Mouse (Mus musculus) hindbrain, embryonic 15.5 days (tissue): ENCODE results near the gene Paxbp1. TPM values are rescaled to one million over a fixed set of nuclear protein-coding genes. Genes with fewer than 3 reads are reported as not detected.

Source experiments
- ATAC-seq: fragments of 200-750 bp; cut with Nextera tagmentation; 2 replicates; pipeline ENCODE4 v1.8.0; 2017; ENCODE audit warnings: low read depth, moderate number of reproducible peaks, moderate TSS enrichment; ENCODE audit not compliant: low FRiP score
- H3K27ac ChIP-seq: fragments of 300-500 bp; sonication (generic); replicated peaks from 2 replicates; pipeline ENCODE4 v1.5.1; 2015; ENCODE audit warnings: mild to moderate bottlenecking, inconsistent platforms
- H3K27me3 ChIP-seq: fragments of 300-500 bp; sonication (generic); 2 replicates; pipeline ENCODE4 v1.6.1; 2015; ENCODE audit warnings: control low read depth, inconsistent platforms
- H3K36me3 ChIP-seq: fragments of 300-500 bp; sonication (generic); 2 replicates; pipeline ENCODE4 v1.6.1; 2015; ENCODE audit warnings: control low read depth, inconsistent platforms
- H3K4me1 ChIP-seq: fragments of 300-500 bp; sonication (generic); replicated peaks from 2 replicates; pipeline ENCODE4 v1.6.1; 2015; ENCODE audit warnings: control low read depth, inconsistent platforms
- H3K4me2 ChIP-seq: fragments of 300-500 bp; sonication (generic); 2 replicates; pipeline ENCODE4 v1.6.1; 2015; ENCODE audit warnings: moderate library complexity, mild to moderate bottlenecking, inconsistent platforms
- H3K4me3 ChIP-seq: fragments of 300-500 bp; sonication (generic); 2 replicates; pipeline ENCODE4 v1.5.1; 2015; ENCODE audit warnings: mild to moderate bottlenecking, inconsistent platforms
- H3K9ac ChIP-seq: fragments of 300-500 bp; sonication (generic); 2 replicates; pipeline ENCODE4 v1.6.1; 2015; ENCODE audit warnings: inconsistent platforms
- H3K9me3 ChIP-seq: fragments of 300-500 bp; sonication (generic); 2 replicates; pipeline ENCODE4 v1.6.1; 2016; ENCODE audit warnings: control low read depth, inconsistent platforms
- WGBS: fragments of 180-500 bp; shearing (Covaris S2); methylation state at CpG from one replicate; pipeline ENCODE4 v1.1.7; 2015; 5-methylcytosine and 5-hydroxymethylcytosine counted together
- polyA plus RNA-seq: library from polyadenylated mRNA; unstranded; fragments of >200 nt; fragmentation: Nextera tagmentation; extraction: Ambion mirVana; gene quantifications from 2 replicates; pipeline ENCODE4 v1.2.1, GENCODE M21; 2015

Gene Paxbp1
- polyA plus RNA-seq, 1 experiment from 2014 or later = 61.2 TPM

DNA sequence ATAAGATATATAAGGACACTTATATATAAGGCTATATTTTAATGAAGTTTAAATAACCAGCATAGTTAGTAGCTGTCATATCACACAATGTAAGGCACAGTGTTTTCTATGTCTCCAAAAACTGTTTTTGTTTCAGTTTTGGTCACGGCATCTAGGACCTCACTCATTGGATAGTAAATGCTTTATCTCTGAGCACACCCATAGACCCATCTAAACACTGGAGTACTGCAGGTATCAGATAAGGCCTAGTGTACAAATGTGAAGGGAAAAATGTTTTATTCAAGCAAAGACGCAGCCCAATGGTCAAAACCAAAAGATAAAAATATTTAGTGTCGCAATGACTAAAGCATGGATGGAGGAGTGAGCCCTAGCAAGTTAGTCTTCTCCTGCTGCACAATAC, 55.7 kb downstream of the Paxbp1 start:
- WGBS = 92% methylated on average over 3 of the region's 3 CpGs
- Histone ChIP-seq H3K4me1 (no peaks in the 10 kb centered on the region), H3K9me3 (no peaks in the 10 kb centered on the region), H3K27ac (no peak overlapping the region), H3K9ac (no peak overlapping the region), H3K4me3 (no peak overlapping the region), H3K36me3 (peaks cover 27% of the 10 kb centered on the region), H3K27me3 (no peaks in the 10 kb centered on the region), H3K4me2 (no peak overlapping the region)
- ATAC-seq = no peak

DNA sequence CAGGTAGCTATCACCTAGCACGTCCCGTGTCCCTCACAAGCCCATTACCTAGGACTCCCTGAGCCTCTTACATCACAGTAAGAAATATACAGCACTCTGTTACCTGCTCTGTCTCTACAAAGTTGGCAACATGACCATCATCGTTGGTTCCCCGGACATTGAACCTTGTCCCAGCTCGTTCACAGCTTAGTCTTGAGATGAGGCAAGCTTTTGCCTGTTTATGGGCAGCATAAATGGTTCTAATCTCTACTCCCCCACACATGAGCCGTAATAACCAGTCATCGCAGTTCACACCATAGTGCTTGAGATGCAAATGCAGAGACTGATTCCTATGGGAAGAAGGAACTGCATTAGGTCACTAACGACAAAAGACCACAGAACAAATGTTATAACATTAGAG, 56.3 kb downstream of the Paxbp1 start:
- Histone ChIP-seq H3K27me3 (no peaks in the 10 kb centered on the region), H3K9ac (no peak overlapping the region), H3K4me1 (no peaks in the 10 kb centered on the region), H3K36me3 (peaks cover 23% of the 10 kb centered on the region), H3K27ac (no peak overlapping the region), H3K4me2 (no peak overlapping the region), H3K4me3 (no peak overlapping the region), H3K9me3 (no peaks in the 10 kb centered on the region)
- no peak for ATAC-seq
- 93% methylated on average over 8 of the region's 8 CpGs for whole genome bisulfite sequencing

DNA sequence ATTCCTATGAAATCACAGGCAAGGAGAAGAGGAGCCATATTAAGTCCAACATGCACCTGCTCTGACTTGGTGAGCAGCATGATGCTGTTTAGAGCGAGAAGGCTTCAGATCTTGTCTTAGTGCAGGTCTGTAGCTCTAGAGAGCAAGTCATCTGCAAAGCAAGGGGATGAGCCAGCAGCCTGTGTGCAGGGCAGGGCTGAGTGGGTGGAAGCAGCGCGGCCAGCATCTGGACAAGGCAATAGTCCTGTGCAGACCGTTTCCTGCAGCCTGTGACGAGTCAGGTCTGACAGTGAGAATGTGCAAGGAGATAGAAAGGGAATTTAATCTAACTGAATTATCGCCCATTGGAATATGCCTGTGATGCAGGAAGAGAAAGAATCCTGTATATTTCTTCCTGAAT, 73.3 kb downstream of the Paxbp1 start:
- Histone ChIP-seq H3K27me3 (no peaks in the 10 kb centered on the region), H3K4me1 (no peaks in the 10 kb centered on the region), H3K36me3 (peaks cover 39% of the 10 kb centered on the region), H3K9me3 (no peaks in the 10 kb centered on the region), H3K4me3 (no peak overlapping the region), H3K4me2 (no peak overlapping the region), H3K9ac (no peak overlapping the region), H3K27ac (no peak overlapping the region)
- no peak for ATAC-seq
- 93% methylated on average over 6 of the region's 6 CpGs for WGBS

DNA sequence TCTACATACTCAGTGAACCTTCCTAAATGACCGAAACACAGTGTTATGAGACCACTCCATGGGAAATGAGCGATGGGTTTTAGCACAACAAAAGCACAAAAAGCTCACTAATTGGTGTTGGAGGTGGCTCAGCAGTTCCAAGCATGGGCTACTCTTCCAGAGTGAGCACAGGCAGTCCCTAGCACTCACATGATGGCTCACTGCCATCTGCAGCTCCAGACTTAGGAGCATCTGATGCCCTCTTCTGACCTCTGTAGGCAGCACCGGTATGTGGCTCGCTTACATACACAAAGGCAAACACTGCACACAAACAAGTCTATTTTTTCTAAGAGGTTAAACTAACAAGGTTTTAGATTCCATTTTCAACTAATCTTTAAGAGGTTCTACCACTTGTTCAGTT, 78.1 kb downstream of the Paxbp1 start:
- Histone ChIP-seq H3K27ac (no peak overlapping the region), H3K27me3 (no peaks in the 10 kb centered on the region), H3K4me1 (no peaks in the 10 kb centered on the region), H3K4me3 (no peak overlapping the region), H3K36me3 (peaks cover 57% of the 10 kb centered on the region), H3K9me3 (no peaks in the 10 kb centered on the region), H3K9ac (no peak overlapping the region), H3K4me2 (no peak overlapping the region)
- 87% methylated on average over 4 of the region's 4 CpGs for WGBS
- no peak for ATAC-seq

DNA sequence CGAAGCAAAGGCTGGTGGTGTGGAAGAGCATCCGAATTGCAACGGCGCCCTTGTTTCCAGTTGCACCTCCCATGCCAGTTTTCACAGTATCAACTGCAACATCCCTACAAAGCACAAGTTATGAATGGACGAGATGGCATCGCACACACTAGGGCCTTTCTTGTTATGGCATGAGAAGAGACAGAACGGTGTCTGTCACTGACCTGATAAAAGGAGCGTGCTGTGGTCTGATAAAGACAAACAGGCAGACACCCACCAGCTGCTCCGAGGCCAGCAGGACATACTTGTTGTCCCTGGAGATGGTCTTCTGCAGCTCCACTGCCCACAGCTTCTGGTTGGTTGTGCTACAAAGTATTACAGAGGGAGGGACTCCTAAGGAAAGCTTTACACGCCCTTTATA, 80.0 kb downstream of the Paxbp1 start:
- H3K36me3 ChIP-seq = peaks cover 59% of the 10 kb centered on the region
- H3K4me3 ChIP-seq = no peak overlapping the region
- no peaks in the 10 kb centered on the region for H3K27me3 ChIP-seq
- H3K4me1 ChIP-seq = no peaks in the 10 kb centered on the region
- H3K4me2 ChIP-seq = no peak overlapping the region
- WGBS = 90% methylated on average over 10 of the region's 10 CpGs
- no peak for ATAC-seq
- H3K27ac ChIP-seq = no peak overlapping the region
- H3K9me3 ChIP-seq = no peaks in the 10 kb centered on the region
- no peak overlapping the region for H3K9ac ChIP-seq

Other genes starting within 250 kb of the Paxbp1 start
- gene Urb1, start 234.1 kb downstream of the Paxbp1 start, polyA plus RNA-seq = 9.3 and 9.6 TPM in 2 replicates
- gene Eva1c, start 217.8 kb downstream of the Paxbp1 start, polyA plus RNA-seq = 2.8 and 4.5 TPM in 2 replicates
- 51.2 and 53.4 TPM in 2 replicates for gene Cfap298, start 109.4 kb downstream of the Paxbp1 start, polyA plus RNA-seq
- gene Synj1, start 33.2 kb downstream of the Paxbp1 start, polyA plus RNA-seq = 48.3 and 52.8 TPM in 2 replicates
- gene 4932438H23Rik, start 50.6 kb upstream of the Paxbp1 start, polyA plus RNA-seq = 0.59 and 0.69 TPM in 2 replicates
- 15.6 and 16.2 TPM in 2 replicates for gene Olig2, start 180.9 kb upstream of the Paxbp1 start, polyA plus RNA-seq
- 121 and 136 TPM in 2 replicates for gene Olig1, start 225.2 kb upstream of the Paxbp1 start, polyA plus RNA-seq